Mouse (Mus musculus) bone marrow macrophage, adult 2 months (primary cell): ENCODE measurements around the gene Cpsf3.

Source experiments
- CTCF ChIP-seq: IDR thresholded peaks from 2 replicates; pipeline ENCODE4 v1.5.1; 2012; ENCODE audit warnings: low read depth, mild to moderate bottlenecking, low read length, moderate library complexity
- POLR2A ChIP-seq: IDR thresholded peaks from 2 replicates; pipeline ENCODE4 v1.6.1; 2012; ENCODE audit warnings: mild to moderate bottlenecking, low read depth, low read length, borderline replicate concordance

GRCm38 (mm10) chr12:21335869-21336268 lies 50.7 kb downstream of the Cpsf3 start:
- TF ChIP-seq CTCF (no peak), POLR2A (no peak)
